Mouse (Mus musculus) bone marrow macrophage, adult 2 months (primary cell): ENCODE data around the gene Sept8.

Experiments used
- CTCF ChIP-seq: IDR thresholded peaks from 2 replicates; pipeline ENCODE4 v1.5.1; 2012; ENCODE audit warnings: low read depth, mild to moderate bottlenecking, low read length, moderate library complexity
- POLR2A ChIP-seq: IDR thresholded peaks from 2 replicates; pipeline ENCODE4 v1.6.1; 2012; ENCODE audit warnings: mild to moderate bottlenecking, low read depth, low read length, borderline replicate concordance

GRCm38 (mm10) chr11:53521821-53522131 is 2.7 kb downstream of the Sept8 start:
- TF ChIP-seq CTCF (no peak), POLR2A (no peak)
